Mouse (Mus musculus) macrophage (primary cell): Measurements from ENCODE around the gene Plppr3. TPM values are rescaled to one million over a fixed set of nuclear protein-coding genes. Genes with fewer than 3 reads are reported as not detected.
A peak's percentile ranks its signal among the peaks of the same experiment; 100 is the strongest.

Source experiments
- H3K27ac ChIP-seq: fragments of 350-480 bp; formaldehyde crosslinking; 2 replicates; pipeline ENCODE4 v1.9.0; 2021
- H3K36me3 ChIP-seq: fragments of 350-480 bp; formaldehyde crosslinking; 2 replicates; pipeline ENCODE4 v1.9.0; 2021; ENCODE audit errors: inconsistent target
- H3K4me3 ChIP-seq: fragments of 350-480 bp; formaldehyde crosslinking; 2 replicates; pipeline ENCODE4 v1.9.0; 2021; ENCODE audit errors: inconsistent target
- H3K79me2 ChIP-seq: fragments of 350-480 bp; formaldehyde crosslinking; 2 replicates; pipeline ENCODE4 v1.9.0; 2021; ENCODE audit errors: inconsistent target
- WGBS: methylation state at CpG from one replicate; pipeline ENCODE4 v1.1.7; 2026; ENCODE audit warnings: inconsistent platforms; ENCODE audit not compliant: missing documents; 5-methylcytosine and 5-hydroxymethylcytosine counted together
- polyA plus RNA-seq: library from polyadenylated mRNA; stranded (reverse); fragments of 250-400 nt; gene quantifications from 3 replicates; pipeline ENCODE4 v1.2.4, GENCODE M21; 2018; ENCODE audit warnings: inconsistent platforms
- total RNA-seq, 78 experiments: library from RNA; depleted of rRNA; stranded (reverse); fragments of 250-400 nt; gene quantifications; 1 replicate in 9 of 78; 2 replicates in 24 of 78; 3 replicates in 43 of 78; 4 replicates in 2 of 78; pipeline ENCODE4 v1.2.4; 2018; ENCODE audit warnings: inconsistent platforms in 56 of 78

Plppr3 gene
- 1 to 10 TPM in 16 of 26 experiments, under 1 TPM in 6, not detected in 4; 0.39 to 4.6 (median 1.9) TPM for total RNA-seq (2018; cell fraction: chromatin; rRNA removed)
- total RNA-seq (2018; cell fraction: cytosol; rRNA removed): 1 to 10 TPM in 13 of 26 experiments, under 1 TPM in 13; 0.17 to 3.2 (median 1.0) TPM
- total RNA-seq (2018; cell fraction: nucleus; rRNA removed): 1 to 10 TPM in 16 of 26 experiments, under 1 TPM in 8, not detected in 2; 0.17 to 7.0 (median 1.6) TPM
- polyA plus RNA-seq: 0.64 to 2.5 TPM (median 1.0 TPM) in 3 replicates

- Histone ChIP-seq H3K4me3 (peak within 1 kb of the TSS; percentile 5; the same call in 1 of the 2 replicates), H3K27ac (no peak within 1 kb of the TSS), H3K79me2 (no peaks in the 10 kb centered on the region), H3K36me3 (no peaks in the 10 kb centered on the region)
- 2% methylated on average over 56 of the region's 57 CpGs for WGBS
Measured at GRCm38 (mm10) chr10:79874290-79874862, at the start of gene Plppr3, which contains the start of gene Prtn3. TSS of gene Plppr3 (minus strand) at chr10:79874634. TSS of gene Prtn3 (plus strand) at chr10:79874476.

- peaks cover under 1% of the 10 kb centered on the region; the same call in 1 of the 2 replicates for H3K79me2 ChIP-seq
- no peak overlapping the region for H3K4me3 ChIP-seq
- 35% methylated on average over 22 of the region's 34 CpGs for WGBS
- H3K27ac ChIP-seq: no peak overlapping the region
- no peaks in the 10 kb centered on the region for H3K36me3 ChIP-seq
Measured at GRCm38 (mm10) chr10:79921572-79921971, 47.1 kb upstream of the Plppr3 start.

- Histone ChIP-seq H3K36me3 (no peaks in the 10 kb centered on the region), H3K4me3 (no peak within 1 kb of the TSS), H3K27ac (no peak within 1 kb of the TSS), H3K79me2 (peaks cover 6% of the 10 kb centered on the region; the same call in 1 of the 2 replicates)
- 32% methylated on average over 29 of the region's 41 CpGs for WGBS
Measured at GRCm38 (mm10) chr10:79920958-79921535, 46.6 kb upstream of the Plppr3 start, which contains the start of gene R3hdm4. TSS of gene R3hdm4 (minus strand) at chr10:79921208.

GRCm38 (mm10) chr10:79920056-79920890 is 45.8 kb upstream of the Plppr3 start:
- H3K27ac ChIP-seq: no peak overlapping the region
- no peak overlapping the region for H3K4me3 ChIP-seq
- H3K36me3 ChIP-seq: no peaks in the 10 kb centered on the region
- H3K79me2 ChIP-seq: peaks cover 14% of the 10 kb centered on the region; the same call in 1 of the 2 replicates
- WGBS: 71% methylated on average over 26 of the region's 26 CpGs

GRCm38 (mm10) chr10:79919251-79919849 is 44.9 kb upstream of the Plppr3 start:
- 61% methylated on average over 19 of the region's 21 CpGs for WGBS
- Histone ChIP-seq H3K27ac (no peak overlapping the region), H3K4me3 (no peak overlapping the region), H3K36me3 (no peaks in the 10 kb centered on the region), H3K79me2 (peaks cover 17% of the 10 kb centered on the region; the same call in 1 of the 2 replicates)

- H3K79me2 ChIP-seq: peaks cover 17% of the 10 kb centered on the region; the same call in 1 of the 2 replicates
- 69% methylated on average over 34 of the region's 35 CpGs for WGBS
- no peaks in the 10 kb centered on the region for H3K36me3 ChIP-seq
- H3K4me3 ChIP-seq: no peak overlapping the region
- H3K27ac ChIP-seq: no peak overlapping the region
Measured at GRCm38 (mm10) chr10:79918231-79919078, 44.0 kb upstream of the Plppr3 start.

GRCm38 (mm10) chr10:79917532-79918100 is 43.2 kb upstream of the Plppr3 start:
- H3K27ac ChIP-seq: no peak overlapping the region
- 83% methylated on average over 5 of the region's 5 CpGs for WGBS
- peaks cover 17% of the 10 kb centered on the region; the same call in 1 of the 2 replicates for H3K79me2 ChIP-seq
- H3K4me3 ChIP-seq: peak overlapping the region; percentile 67; the same call in 1 of the 2 replicates
- no peaks in the 10 kb centered on the region for H3K36me3 ChIP-seq

- WGBS: 3% methylated on average over 40 of the region's 42 CpGs
Measured at GRCm38 (mm10) chr10:79916808-79917531, 42.5 kb upstream of the Plppr3 start, which contains the start of gene Kiss1r. TSS of gene Kiss1r (plus strand) at chr10:79916971.

GRCm38 (mm10) chr10:79916081-79916480 is 41.6 kb upstream of the Plppr3 start:
- H3K4me3 ChIP-seq: peak overlapping the region; percentile 67
- peak overlapping the region; percentile 53 for H3K27ac ChIP-seq
- peaks cover 10% of the 10 kb centered on the region; the same call in 1 of the 2 replicates for H3K36me3 ChIP-seq
- WGBS: 11% methylated on average over 8 of the region's 8 CpGs
- H3K79me2 ChIP-seq: peaks cover 17% of the 10 kb centered on the region; the same call in 1 of the 2 replicates

More at GRCm38 (mm10) chr10:79916808-79917531, 42.5 kb upstream of the Plppr3 start, which contains the start of gene Kiss1r:
- Histone ChIP-seq H3K4me3 (peak within 1 kb of the TSS; percentile 67), H3K79me2 (peaks cover 17% of the 10 kb centered on the region; the same call in 1 of the 2 replicates), H3K27ac (peak within 1 kb of the TSS; percentile 53), H3K36me3 (peaks cover 4% of the 10 kb centered on the region; the same call in 1 of the 2 replicates)

GRCm38 (mm10) chr10:79914948-79915596 is 40.6 kb upstream of the Plppr3 start:
- peaks cover 10% of the 10 kb centered on the region; the same call in 1 of the 2 replicates for H3K36me3 ChIP-seq
- WGBS: 28% methylated on average over 7 of the region's 7 CpGs
- H3K27ac ChIP-seq: no peak overlapping the region
- H3K4me3 ChIP-seq: no peak overlapping the region
- peaks cover 17% of the 10 kb centered on the region; the same call in 1 of the 2 replicates for H3K79me2 ChIP-seq

- peaks cover 10% of the 10 kb centered on the region; the same call in 1 of the 2 replicates for H3K36me3 ChIP-seq
- no peak overlapping the region for H3K4me3 ChIP-seq
- no peak overlapping the region for H3K27ac ChIP-seq
- WGBS: 63% methylated on average over 10 of the region's 11 CpGs
- H3K79me2 ChIP-seq: peaks cover 17% of the 10 kb centered on the region; the same call in 1 of the 2 replicates
Measured at GRCm38 (mm10) chr10:79914131-79914947, 39.9 kb upstream of the Plppr3 start.
